Mouse (Mus musculus) erythroblast, embryonic 14.5 days (primary cell): Measurements from ENCODE around the gene Ankrd63.

Source experiments
- GATA1 ChIP-seq: IDR thresholded peaks from 2 replicates; pipeline ENCODE4 v1.6.1; 2012; ENCODE audit warnings: low read length, inconsistent platforms, mixed read lengths
- TAL1 ChIP-seq: IDR thresholded peaks from 3 replicates; pipeline ENCODE4 v1.6.1; 2012; ENCODE audit warnings: low read length, inconsistent platforms, mixed read lengths

DNA sequence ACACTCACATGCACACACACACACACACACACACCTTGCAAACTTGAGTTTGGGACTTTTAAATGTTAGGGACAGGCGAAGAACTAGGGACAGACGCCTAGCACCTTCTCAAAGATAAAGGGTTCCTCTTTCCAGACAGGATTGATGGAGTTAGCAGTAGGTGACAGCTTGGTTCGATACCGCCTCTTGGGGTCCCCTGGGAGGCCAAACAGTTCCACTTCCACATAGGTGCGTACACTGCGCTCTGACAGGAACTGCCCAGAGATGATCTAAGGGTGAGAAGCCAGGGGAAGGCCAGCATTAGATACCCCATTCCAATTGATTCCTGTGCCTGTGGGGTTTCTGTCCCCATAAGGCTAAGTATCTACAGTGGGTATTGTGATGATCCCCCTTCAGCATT lies 9.9 kb upstream of the Ankrd63 start:
- TF ChIP-seq GATA1 (no peak), TAL1 (no peak)
